Mouse (Mus musculus) kidney, postnatal 14 days (tissue): ENCODE results near the gene Ctnna3.
"Not testable (repeated sequence)": the region's sequence is repeated elsewhere in the genome, so short reads cannot be mapped to it uniquely, and the experiment has no call there.

Experiments
- DNase-seq: peaks from one replicate; pipeline ENCODE4 v3.0.0; 2022; ENCODE audit warnings: mixed read lengths

Ctnna3 gene

DNA sequence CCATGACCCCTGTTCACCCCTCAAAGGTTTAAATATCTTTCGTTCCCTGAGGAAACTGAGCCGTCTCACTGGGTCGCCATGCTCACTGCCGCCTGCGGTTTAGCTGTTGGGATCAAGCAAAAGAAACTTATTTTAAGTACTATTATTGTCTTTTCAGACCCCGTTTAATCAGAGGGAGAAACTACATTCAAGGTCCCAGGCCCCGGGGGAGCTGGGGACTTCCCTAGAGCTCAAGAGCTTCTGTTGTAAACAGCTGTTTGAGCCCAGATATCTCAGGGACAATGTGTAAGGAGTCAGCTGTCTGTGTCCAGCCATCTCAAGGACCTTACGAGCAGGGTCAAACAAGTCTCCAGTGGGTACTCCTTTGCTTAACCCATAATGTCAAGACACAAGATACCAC is 2.8 kb upstream of the Ctnna3 start:
- no peak for DNase-seq

DNA sequence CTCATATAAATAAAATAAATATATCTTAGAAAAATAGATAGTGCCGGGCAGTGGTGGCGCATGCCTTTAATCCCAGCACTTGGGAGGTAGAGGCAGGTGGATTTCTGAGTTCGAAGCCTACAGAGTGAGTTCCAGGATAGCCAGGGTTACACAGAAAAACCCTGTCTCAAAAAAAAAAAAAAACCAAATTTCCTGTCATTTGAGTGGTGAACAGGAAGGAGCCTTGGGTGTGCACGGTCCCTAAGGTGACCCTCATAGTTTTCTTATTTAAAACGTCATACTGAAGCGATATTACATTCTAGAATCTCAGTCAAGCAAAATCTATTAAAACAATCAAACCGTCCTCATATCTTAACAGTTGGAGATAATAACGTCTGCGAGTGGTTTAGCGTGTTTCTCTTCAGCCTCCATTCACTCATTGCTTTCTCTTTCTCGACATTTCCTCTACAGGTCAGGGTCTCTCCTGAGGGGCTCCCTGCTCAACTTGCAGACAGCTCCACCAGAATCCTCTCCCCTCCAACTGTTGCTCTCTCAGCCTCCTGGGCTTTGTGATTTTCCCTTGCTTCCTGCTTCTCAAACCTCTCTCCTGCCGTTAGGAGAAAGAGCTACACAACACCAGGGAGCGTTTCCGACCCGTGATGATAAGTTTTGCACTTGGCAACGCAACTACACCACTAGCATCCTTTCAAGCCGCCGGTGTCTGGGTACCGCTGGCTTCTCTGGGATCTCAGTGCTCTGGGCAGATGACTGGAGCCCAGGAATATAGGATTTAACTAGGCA is 1.5 kb upstream of the Ctnna3 start:
- DNase-seq, result peak; percentile 30

DNA sequence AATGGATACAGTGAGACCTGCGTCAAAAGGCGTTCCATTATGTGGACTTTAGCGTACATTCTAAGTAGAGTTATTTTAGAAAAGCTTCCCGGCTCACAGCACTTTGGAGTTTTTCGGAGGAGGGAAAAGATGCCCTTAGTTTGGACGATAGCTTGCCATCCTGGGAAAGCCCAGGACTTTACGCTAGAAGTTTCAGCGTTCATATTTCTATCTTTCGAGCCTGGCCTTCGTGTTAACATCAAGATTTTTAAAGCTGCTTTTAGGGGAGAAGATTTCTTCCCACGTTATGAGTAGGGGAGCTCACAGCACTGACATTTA is 916 bp upstream of the Ctnna3 start:
- no peak for DNase-seq

DNA sequence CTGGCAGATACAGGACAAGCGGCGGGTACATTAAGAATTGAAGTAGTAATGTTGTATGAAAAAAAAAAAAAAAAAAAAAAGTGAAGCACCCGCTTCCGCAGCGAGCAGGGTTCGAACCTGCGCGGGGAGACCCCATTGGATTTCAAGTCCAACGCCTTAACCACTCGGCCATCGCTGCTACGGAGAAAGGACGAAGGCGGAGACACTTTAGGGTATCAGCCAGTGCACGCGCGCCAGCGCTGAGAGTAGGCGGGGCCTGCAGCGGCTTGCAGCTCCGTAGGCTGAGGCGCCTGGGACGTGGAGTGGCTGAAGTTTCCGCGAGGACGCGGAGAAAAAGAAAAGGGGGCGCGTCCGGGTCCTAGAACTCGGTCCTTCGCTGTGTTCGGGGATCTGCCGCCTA is 518 bp upstream of the Ctnna3 start:
- DNase-seq, result peak; percentile 99

DNA sequence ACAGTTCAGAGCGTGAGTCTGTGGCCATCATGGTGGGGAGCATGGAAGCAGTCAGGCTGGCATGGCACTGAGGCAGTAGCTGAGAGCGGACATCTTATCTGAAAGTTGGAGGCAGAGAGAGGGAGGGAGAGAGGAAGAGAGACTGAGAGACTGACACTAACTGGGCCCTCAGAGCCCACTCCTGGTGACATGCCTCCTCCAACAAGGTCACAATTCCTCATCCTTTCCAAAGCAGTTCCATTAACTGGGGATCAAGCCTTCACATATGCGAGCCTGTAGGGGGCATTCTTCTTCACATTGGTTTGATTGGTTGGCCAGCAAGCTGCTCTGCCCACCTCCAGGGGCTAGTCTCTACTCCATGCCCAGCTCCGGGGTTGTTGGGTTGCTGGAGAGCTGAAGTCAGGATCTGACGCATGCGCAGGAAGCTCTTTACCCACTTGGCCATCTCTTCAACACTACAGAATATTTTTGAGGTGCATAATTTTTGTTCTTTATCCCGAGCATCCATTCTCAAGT is 1.4 kb downstream of the Ctnna3 start:
- DNase-seq, result no peak

DNA sequence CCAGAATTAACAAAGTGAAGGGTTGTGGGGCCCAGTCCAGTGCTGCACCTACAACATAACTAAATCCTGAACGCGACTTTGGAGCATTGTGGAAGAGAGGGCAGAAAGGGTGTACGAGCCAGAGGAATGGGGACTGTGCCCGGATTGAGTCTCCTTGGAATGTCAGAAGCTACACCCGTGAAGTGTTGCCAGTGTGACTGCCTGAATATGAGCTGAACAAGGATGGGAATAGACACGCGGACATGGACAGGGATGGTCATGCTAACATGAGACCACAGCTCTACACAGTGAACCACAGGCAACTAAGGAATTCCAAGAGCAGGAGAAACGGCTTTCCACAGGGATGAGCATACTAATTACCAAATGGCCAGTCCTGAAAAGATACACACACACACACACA is 2.2 kb downstream of the Ctnna3 start:
- DNase-seq, result no peak

DNA sequence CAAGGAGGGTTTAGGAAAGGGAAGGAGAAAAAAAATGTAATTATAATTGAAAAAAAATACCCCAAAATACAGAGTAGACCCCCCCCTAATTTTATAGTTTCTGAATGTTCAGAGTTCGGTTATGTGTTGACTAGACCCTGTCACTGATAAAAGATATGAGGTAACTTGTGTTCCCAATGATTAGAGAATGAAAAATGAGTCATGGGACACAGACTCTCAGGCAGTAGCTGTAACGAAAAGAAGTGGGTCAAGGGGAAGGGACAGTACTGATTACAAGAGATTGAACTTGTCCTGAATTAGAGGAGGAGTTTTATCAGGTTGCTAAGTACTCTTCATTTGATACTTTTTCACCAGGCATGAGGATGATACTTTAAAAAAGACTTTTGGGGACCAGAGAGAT is 3.0 kb downstream of the Ctnna3 start:
- no peak for DNase-seq

DNA sequence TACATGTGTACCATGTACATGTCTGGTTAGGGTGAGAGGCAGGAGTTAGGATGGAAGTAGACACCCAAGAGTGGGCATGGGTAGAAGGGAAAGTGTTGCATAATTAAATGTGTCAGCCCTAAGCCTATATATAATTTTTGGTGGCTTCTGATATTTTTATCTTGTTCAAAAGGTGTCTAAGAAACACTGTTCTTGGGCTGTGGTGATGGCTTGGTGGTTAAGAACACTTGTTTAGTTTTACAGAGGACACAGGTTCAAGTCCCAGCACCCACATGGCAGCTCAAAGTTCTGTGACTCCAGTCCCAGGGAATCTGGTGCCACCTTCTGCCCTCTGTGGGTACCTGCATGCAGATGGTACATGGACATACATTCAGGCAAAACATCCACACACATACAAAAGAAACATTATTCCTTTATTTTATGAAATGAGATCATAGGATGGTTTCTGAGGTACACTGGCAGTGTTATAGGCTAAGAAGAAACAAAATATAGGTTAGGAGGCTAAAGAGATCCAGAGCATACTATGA is 8.9 kb downstream of the Ctnna3 start:
- no peak for DNase-seq

DNA sequence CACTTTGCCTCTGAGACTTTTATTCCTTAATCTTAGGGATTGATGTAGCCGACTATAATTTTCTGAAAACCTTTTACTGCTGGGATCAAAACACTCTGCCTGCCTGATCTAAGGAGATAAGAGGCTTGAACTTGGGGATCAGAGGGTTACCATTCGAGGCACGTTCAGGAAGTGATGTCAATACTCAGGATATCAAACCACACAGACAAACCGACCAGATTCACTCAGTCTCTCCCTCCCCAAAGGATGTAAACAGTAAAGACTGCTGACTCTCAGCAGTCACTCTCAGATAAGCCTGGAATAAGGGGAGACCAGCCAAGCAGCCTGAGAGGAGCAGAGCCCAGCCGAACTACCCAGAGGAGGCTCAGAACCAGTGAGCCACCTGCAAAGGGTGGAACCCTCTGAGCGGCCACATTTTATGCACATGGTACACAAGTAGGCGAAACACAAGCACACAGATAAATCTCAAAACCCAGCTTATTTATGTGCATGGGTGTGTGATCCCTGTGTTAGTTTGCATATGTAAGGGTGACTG is 9.9 kb downstream of the Ctnna3 start:
- no peak for DNase-seq

DNA sequence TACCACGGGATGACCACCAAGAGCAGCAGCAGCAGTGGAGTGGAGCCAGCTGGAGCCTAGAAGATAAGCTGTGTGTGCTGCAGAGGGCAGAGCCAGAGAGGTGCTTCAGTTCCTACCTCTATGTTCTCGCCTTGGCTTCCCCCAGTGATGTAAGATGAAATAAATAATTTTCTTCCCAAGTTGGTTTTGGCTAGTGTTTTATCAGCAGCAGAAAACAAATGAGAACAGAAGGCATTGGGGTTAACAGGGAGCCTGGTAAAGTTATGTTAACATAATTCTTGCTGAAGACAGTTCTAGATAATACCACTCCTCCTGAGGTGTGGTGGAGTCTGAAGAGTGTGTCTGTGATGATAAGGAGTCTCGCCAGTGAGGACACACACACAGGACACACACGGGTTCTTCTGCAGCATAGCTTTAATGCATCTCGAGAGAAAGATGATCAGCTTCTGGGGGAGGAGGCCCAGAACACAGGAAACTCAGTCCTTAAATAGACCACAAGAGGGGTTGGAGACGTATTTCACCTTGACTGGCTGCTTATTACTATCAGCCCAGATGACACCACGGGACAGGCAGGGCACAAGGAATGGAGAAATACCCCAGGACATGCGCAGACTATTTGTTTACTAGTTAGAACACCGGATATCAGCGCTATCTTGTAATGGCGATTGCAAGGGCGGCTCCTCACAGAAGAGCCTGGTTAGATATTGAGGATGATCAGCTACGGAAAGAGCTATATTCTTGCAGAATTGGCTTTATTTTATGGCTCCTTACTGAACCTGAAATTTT is 14.9 kb downstream of the Ctnna3 start:
- not testable (repeated sequence) for DNase-seq

DNA sequence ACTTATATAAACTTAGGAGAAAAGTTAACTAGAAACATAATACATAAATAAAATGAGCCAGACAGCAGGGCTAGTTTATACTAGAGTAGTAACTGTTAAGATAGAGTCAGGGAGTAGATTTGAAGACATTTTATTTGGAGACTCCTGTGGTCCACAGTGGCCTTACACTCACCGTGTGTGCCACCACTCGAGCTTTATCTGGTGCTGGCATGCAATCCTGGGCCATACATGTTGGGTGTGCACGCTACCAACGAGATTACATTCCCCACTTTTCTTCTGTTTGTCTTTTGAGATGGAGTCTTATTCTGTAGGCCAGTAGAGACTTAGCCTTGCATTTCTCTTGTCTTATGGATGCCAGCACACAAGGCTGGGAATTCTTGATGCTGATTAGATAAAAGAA is 24.0 kb downstream of the Ctnna3 start:
- DNase-seq, result no peak

DNA sequence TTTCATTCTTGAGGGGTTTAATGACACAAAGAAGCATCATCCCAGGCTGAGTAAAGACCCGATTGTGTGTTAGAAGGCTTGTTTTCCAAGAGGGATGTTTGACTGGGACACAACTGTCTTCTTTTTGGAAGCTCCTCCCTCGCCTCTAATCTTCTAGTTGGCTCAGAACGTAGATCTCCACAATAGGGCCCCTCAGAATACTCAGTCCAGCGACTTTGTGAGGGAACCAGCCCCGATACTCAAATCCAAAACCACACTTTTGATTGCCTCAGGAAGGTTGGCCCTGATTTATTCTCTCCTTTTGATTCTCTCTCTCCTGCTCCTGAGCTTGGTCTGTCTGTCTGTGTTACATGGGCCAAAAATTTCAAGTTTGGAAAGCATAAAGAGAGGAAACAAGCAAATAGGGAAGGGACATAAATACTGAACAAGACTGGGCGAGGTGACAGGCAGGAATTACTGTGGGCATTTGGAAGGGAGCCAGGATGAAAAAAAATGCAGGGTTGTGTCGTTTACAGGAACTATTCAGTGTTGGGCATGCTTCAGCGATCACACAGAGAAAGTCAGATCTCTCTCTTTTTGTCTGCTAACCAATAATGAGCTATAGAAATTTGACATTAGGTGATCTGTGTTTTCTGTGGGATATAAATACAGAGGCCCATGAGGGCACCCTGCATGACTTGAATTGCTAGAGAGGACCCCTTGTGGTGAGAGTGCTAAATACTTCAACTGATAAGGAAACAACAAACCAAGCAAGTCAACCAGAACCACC is 25.4 kb downstream of the Ctnna3 start:
- peak; percentile 72 for DNase-seq

DNA sequence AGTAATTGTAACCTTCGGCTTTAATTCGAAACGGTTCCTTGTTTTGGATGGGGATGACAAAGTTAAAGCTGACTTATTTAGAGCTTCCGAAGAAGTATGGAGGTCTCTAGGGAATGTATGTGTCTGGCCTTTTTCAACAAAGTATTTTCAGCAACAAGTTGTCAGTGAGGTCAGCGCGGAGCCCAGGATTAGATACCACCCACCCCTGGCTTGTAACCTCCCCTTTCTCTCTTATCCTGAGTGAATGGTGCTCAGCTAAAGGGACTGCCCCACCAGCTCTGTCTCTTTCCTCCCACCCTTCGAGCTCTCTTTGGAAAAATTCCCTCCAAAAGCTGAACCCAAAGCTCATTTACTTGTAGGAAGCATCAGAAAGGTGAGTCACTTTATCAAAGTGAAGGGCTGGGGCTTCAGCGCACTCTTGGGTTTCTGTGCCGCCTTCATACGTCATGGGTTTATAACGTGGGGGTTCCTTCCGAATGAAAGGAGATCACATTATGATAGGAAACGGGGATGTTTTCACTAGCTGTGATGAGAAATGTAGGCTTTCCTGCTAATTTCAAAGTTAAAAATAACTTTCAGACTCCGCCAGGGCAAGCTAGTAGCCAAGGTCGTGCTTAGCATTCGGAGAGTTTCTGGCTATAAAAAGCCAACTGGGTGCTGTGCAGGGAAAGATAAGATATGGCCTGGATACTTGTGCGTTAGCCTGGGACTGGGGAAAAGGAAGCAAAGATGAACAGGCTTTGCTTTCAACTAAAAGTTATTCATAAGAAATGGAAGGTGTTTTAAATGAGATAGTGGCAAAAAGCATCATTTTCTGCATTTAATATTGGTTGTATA is 27.6 kb downstream of the Ctnna3 start:
- DNase-seq, result peak; percentile 7

DNA sequence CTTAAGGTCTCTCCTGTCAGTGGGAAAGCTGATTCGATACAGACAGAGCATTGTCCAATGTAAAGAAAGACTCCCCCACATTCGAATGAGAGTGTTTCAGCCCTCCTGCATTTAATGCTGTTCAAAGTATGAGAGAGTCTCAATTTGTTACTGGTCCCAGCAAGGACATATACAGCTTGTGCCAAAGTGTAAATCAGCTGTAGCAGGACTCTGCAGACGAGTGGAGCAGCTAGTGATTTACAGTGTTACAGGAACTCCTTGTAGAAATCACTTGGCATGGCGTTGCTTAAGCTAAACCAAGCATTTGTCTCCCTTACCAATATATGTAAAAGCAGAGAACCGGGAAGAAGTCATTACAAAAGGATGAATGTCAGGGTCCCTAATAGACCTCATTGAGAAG is 31.0 kb downstream of the Ctnna3 start:
- DNase-seq, result no peak

DNA sequence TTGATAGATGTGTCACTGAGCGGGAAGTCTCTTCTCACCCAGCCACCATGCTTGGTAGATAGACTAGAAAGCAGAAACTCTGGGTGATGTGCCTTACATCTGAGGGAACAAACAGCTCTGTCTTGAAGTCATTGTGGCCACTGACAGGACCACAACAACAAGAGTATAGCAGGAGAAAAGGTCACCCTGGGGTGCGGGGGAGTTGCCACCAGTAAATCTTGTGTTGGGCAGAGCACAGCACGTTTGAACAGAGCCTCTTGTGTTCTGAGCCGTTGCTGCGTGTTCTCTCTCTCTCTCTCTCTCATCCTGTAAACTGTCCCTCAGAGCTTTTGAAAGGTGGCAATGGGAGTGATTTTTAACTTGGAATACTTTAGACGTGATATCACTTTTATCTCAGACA is 42.6 kb downstream of the Ctnna3 start:
- DNase-seq, result no peak

DNA sequence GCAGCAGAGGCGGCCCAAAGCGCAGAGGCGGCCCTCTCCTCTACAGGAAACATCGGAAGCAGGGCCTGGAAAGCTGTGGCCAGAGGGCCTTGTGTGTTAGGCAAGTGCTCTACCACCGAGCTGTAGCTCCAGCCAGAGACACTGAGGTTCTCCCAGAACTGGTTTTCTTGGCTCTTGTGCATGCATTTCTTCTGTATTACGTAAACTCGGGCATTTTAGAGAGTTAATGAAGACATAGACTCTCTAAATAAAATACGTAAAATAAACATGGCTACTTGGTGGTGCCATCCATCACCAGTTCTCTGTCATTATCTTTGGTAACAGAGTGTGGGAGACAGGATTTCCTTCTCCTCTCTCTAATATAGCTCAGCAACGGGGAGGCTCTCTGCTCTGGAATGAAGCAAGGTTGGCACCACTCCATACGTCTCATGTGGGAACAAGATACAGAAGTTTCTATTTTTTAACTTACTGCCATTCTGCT is 46.3 kb downstream of the Ctnna3 start:
- peak; percentile 50 for DNase-seq

DNA sequence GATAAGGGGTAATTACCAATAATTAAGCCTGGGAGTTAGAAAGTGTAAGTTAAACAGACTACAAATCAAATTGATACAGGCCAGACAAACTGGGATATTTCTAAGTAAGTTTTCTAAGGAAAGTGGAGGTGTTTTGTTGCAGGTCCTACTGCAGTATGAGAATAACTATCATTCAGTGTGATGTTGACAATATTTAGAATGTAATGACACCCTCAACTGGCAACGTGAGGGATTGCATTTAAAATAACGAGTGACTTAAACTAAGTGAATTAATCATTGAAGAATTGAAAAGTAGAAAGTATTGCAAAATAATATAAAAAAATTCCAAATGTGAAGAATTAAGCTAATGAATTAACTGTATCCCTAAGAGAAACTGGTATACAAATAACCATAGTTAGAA is 49.0 kb downstream of the Ctnna3 start:
- no peak for DNase-seq

DNA sequence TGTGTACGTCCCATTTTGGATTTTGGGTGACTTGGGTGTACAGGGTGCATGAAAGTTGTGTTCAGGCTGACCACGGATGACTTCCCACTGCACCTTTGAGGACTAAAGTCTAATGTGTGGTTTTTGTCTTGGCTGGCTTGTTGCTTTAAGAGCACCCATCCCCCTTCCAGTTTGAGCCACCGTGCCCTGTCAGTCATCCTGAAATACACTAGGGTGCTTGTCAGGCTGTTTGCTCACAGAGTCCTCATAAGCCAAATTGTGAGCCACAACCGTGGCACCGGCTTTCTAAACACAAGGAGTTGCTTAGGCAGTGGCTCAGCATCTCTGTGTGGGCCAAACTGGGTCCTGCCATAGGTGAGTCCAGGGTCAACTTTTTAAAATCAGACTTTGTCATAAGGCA is 50.2 kb downstream of the Ctnna3 start:
- DNase-seq, result no peak

DNA sequence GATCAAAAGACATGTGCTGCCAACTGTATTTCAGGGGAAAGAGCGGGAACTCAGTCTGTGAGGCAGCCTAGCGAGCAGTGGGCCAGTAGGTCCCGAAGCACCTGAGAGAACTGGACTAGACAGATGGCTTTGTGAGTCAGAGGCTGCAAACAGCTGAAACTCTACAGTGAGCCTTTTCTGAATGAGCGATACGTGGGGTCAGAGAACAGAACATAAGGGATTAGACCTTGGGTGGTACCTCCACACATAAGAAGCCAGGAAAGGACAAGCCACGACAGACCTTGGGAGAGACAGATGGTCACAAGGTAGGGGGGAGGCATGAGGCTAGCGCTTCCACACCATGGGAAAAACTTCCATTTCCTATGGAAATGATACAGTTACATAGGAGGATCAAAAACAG is 58.4 kb downstream of the Ctnna3 start:
- DNase-seq, result no peak

DNA sequence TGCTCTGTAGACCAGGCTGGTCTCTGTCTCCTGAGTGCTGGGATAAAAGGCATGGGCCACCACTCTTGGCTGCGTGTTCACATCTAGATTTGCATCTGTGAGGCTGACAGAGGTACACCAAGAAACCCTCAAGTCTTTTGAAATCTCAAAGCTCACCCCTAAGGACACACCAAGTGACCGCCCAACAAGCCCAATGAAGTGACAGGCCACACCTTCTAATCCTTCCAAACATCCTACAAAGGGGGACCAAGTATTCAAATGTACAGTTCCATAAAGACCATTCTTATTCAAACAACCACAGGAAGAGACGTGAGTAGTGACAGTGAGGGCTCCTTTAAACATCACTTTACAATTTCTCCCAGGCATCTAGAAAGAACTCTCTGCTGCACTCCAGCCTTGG is 94.1 kb downstream of the Ctnna3 start:
- DNase-seq, result no peak

DNA sequence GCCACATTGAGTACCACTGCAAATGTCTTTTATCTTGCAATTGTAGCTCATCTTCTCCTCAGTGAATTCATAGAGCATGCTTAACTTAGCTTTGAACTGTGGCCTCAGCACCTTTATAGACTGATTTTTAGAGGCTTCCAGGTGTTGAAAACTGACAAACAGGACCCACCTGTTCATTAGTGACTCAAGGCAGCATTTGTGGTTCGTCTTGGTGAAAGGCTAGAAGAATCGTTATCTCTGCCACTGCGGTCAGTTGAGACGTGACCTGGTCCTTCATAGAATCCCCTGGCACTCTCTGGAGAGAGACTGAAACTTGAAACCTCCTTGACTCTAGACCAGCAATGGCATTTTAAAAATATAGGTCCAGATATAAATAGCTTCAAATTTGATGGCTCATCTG is 96.1 kb downstream of the Ctnna3 start:
- no peak for DNase-seq

DNA sequence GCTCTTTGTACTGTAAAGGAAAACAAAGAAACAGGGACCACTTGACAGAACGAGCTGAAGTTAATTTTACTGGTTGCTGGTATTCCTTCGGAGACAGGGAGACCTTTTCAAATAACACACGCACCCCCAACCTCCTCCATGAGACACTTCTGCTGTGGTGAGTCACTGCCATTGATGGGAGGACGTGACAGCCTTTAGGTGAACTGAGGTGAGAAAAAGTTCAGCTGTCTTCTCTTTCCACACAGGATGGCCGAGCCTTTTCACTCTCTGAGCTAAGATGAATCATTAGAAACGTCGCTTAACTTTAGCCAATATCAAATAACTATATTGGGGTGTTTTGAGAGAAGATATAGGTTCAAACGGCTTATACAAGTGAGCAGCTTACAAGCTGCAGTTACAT is 102.5 kb downstream of the Ctnna3 start:
- DNase-seq, result no peak
